Mouse (Mus musculus): ENCODE data around the gene Hsp90ab1. TPM values are rescaled to one million over a fixed set of nuclear protein-coding genes. Genes with fewer than 3 reads are reported as not detected.

Gene Hsp90ab1
- polyA plus RNA-seq, 1 experiment from 2014 or later: 1,306 TPM

DNA sequence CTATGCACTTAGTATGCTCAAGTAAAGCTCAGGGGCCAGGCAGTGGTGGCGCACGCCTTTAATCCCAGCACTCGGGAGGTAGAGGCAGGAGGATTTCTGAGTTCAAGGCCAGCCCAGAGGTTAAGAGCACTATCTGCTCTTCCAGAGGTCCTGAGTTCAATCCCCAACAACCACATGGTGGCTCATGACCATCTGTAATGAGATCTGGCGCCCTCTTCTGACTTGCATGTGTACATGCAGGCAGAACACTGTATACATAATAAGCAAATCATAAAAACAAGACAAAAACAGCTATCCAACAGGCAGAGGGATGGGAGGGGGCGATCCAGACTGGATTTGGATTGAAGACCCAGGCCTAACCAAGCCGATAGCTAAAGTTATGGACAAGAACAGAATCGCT lies 5.8 kb upstream of the Hsp90ab1 start:
- Histone ChIP-seq H3K4me2 (no peak overlapping the region), H3K4me1 (replicated peaks) (peaks cover 42% of the 10 kb centered on the region), H3K9ac (0 out of 2 replicates have a peak overlapping the region, but pooled peaks have one; percentile 5), H3K27me3 (replicated peaks) (no peaks in the 10 kb centered on the region), H3K4me3 (no peak overlapping the region), H3K9me3 (replicated peaks) (no peaks in the 10 kb centered on the region), H3K36me3 (no peaks in the 10 kb centered on the region), H3K27ac (ENCODE audit: poor library complexity, severe bottlenecking) (peak overlapping the region; percentile 81)
- WGBS: 77% methylated on average over 7 of the region's 7 CpGs
- ATAC-seq (ENCODE audit: insufficient number of reproducible peaks, low FRiP score): no peak

DNA sequence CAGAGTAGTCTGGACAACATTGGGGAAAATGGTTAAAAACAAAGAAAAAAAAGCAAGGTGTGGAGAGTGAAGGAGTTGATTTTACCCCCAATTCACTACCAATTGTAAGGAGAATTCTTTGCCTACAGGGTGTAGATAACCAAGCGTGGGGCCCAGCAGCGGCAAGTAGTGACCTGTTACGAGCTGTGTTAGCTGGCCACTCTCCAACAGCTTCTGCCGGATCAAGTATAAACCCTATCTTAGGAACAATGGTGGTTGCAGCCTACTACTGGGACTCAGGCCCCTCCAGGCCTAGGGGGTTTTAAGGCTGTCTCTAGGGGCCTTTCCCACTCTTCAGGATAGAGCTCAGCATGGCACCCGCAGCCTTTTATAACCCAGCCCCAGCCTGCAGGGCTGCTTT lies 5.2 kb upstream of the Hsp90ab1 start:
- Histone ChIP-seq H3K9ac (0 out of 2 replicates have a peak overlapping the region, but pooled peaks have one; percentile 5), H3K27me3 (replicated peaks) (no peaks in the 10 kb centered on the region), H3K4me1 (replicated peaks) (peaks cover 40% of the 10 kb centered on the region), H3K4me3 (no peak overlapping the region), H3K36me3 (no peaks in the 10 kb centered on the region), H3K9me3 (replicated peaks) (no peaks in the 10 kb centered on the region), H3K4me2 (no peak overlapping the region), H3K27ac (ENCODE audit: poor library complexity, severe bottlenecking) (peak overlapping the region; percentile 81)
- WGBS: 26% methylated on average over 5 of the region's 5 CpGs
- no peak for ATAC-seq (ENCODE audit: insufficient number of reproducible peaks, low FRiP score)

DNA sequence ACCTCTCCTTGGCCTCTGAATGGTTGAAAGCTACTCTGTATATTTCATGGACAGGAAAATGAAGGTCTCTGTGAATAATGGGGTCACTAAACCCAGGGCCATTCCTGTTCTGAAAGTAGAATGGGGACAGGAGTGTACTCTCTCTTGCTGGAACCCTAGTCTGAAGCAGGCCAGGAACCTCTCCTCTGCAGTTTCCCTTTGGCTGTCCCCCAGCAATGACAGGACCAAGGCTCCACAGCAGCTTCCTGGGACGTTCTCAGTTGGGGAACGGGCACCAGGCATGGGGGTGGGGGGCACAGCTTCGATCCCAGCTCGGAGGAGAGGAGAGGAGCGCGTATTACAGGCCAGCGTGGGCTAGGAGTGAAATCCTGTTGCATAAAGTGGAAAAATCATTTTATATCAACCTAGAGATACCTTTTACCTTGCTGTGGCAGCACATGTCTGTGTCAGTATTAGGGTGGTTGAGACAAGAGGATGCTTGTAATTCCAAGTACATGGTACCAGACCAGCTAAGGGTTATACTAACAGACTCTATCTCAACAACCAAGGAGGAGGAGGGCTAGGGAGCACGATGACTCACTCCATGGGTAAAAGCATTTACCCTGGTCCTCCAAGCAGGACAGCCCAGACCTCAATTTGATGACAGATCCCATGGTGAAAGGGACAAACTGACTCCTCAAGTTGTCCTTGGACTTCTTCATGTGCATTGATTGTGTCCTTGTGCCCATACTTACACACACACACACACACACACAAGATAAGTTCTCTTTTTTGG lies 2.2 kb upstream of the Hsp90ab1 start:
- Histone ChIP-seq H3K9me3 (replicated peaks) (no peaks in the 10 kb centered on the region), H3K4me2 (peak overlapping the region; percentile 75; the same call in 1 of the 2 replicates), H3K27me3 (replicated peaks) (no peaks in the 10 kb centered on the region), H3K4me1 (replicated peaks) (peaks cover 40% of the 10 kb centered on the region), H3K27ac (ENCODE audit: poor library complexity, severe bottlenecking) (peak overlapping the region; percentile 98), H3K36me3 (peaks cover 15% of the 10 kb centered on the region), H3K9ac (peak overlapping the region; percentile 100), H3K4me3 (no peak overlapping the region)
- WGBS: 80% methylated on average over 8 of the region's 8 CpGs
- ATAC-seq (ENCODE audit: insufficient number of reproducible peaks, low FRiP score): no peak

DNA sequence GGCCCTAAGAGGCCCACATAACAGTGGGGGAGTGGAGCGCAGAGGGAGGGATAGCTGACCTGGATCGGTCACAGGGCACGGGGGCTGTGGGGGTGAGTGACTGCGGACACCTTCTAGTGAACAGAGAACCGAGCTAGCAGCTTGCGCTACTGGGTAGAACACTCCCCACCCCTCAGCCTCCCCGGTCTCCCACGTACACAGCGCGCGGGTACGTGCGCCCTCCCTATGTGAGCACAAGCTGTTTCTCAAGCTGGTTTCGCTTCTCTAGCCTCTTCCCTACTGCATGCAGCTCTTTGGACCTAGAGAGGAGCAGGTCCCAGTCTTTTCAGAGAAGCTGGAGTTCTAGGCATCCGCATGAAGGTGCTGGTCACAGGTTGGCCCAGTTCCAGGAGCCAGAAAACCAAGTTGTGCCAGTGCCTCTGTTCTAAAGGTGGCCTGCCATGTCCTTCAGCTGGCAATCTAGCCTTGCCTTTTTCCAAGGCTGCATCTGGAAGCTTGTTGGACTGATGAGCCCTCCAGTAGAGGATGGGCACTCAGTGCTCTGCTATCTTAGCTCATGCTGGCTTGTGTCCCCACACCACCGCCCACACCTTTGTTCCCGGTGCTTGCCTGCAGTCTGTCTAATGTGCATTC lies 1.2 kb upstream of the Hsp90ab1 start:
- Histone ChIP-seq H3K9me3 (replicated peaks) (no peaks in the 10 kb centered on the region), H3K27ac (ENCODE audit: poor library complexity, severe bottlenecking) (peak overlapping the region; percentile 98), H3K27me3 (replicated peaks) (no peaks in the 10 kb centered on the region), H3K4me2 (peak overlapping the region; percentile 75), H3K4me3 (peak overlapping the region; percentile 97), H3K4me1 (replicated peaks) (peaks cover 49% of the 10 kb centered on the region), H3K9ac (peak overlapping the region; percentile 100), H3K36me3 (peaks cover 25% of the 10 kb centered on the region)
- ATAC-seq (ENCODE audit: insufficient number of reproducible peaks, low FRiP score): peak; percentile 30
- WGBS: 2% methylated on average over 17 of the region's 17 CpGs

DNA sequence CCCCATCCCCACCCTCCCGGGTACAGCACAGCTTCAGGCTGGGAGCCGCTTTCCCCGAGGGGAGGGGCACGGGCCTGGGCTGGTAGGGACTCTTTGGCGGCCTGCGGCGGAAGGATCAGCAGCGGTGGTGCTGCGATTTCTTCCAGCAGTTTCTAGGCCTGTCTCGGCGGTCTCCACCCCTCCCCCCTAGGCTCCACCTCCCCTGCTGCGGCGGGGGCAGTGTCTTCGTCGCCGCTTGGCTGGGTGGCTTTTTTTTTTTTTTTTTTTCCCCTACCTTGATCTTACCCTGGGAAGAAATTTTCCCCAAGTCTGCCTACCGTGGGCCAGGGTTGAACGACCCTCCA lies 681 bp upstream of the Hsp90ab1 start:
- peak overlapping the region; percentile 97 for H3K4me3 ChIP-seq
- 0% methylated on average over 18 of the region's 18 CpGs for WGBS
- peak; percentile 79 for ATAC-seq (ENCODE audit: insufficient number of reproducible peaks, low FRiP score)
- peak overlapping the region; percentile 100 for H3K9ac ChIP-seq
- H3K27me3 ChIP-seq (replicated peaks): no peaks in the 10 kb centered on the region
- peak overlapping the region; percentile 75 for H3K4me2 ChIP-seq
- peak overlapping the region; percentile 98 for H3K27ac ChIP-seq (ENCODE audit: poor library complexity, severe bottlenecking)
- no peaks in the 10 kb centered on the region for H3K9me3 ChIP-seq (replicated peaks)
- peaks cover 52% of the 10 kb centered on the region for H3K4me1 ChIP-seq (replicated peaks)
- H3K36me3 ChIP-seq: peaks cover 30% of the 10 kb centered on the region

DNA sequence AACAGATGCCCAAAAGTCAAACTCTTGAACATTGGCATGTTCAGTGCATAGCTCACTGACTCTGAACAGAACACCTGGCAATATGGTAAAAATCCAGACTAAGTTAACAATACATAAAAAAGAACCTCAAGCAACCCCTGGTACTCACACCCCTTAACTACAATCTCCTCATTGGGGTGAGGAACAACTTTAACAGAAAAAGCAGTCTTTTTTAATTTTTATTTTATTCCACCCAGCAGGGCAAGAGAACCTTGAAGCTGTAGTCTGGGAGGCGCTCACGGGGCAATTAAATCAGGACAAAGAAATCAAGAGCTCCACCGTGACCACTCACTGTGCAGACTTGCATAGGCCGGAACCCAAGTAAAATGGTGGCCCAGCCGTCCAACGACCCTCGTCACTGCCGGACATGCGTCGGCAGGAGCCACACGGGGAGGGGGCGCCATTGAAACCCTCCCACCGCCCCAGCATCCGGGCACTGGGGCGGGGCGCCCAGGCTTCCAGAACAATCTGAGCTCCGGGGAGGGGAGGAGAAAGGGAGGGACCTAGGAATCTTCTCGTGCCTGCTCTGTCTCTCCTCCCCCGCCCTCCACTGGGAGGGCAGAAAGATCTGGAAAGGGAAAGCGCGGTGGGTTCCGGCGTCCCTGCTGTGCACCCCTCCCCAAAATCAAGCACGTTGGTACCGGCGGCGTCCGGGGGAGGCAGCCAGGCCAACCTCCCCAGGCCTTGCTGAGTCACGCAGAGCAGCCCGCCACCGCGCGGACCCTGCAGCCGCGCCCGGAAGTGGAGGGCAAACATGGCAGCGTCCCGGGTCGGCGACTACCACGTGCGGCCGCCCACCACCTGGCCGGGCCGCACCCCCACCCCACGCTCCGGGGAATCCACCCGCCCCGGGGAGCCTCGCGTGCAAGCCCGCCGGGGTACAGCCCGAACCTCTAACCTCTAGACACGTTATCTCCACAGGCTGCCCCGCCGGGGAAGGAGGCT lies 676 bp downstream of the Hsp90ab1 start:
- Histone ChIP-seq H3K36me3 (peaks cover 44% of the 10 kb centered on the region), H3K27ac (ENCODE audit: poor library complexity, severe bottlenecking) (peak overlapping the region; percentile 98), H3K9me3 (replicated peaks) (no peaks in the 10 kb centered on the region), H3K4me2 (peak overlapping the region; percentile 75), H3K27me3 (replicated peaks) (no peaks in the 10 kb centered on the region), H3K4me3 (peak overlapping the region; percentile 97), H3K4me1 (replicated peaks) (peaks cover 54% of the 10 kb centered on the region), H3K9ac (peak overlapping the region; percentile 100)
- WGBS: under 1% methylated on average over 57 of the region's 57 CpGs
- ATAC-seq (ENCODE audit: insufficient number of reproducible peaks, low FRiP score): peak; percentile 76

DNA sequence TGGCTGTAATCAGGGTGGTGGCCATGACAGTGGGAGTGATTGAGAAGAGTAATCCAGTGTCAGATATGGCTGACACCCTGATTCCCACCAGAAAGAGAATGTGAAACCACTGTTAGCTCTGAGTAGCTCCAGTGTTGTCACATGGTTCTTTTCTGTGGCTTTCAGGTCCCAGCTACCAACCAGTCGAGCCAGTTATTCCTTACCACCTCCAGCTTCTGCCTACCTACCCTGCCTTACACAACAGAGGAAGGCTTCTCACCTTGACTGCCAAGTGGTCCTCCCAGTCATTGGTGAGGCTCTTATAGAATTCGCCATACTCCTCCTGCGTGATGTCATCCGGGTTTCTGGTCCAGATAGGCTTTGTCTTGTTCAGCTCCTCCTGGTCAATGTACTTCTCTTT lies 3.1 kb downstream of the Hsp90ab1 start:
- Histone ChIP-seq H3K4me1 (replicated peaks) (peaks cover 64% of the 10 kb centered on the region), H3K9me3 (replicated peaks) (no peaks in the 10 kb centered on the region), H3K4me2 (no peak overlapping the region), H3K27ac (ENCODE audit: poor library complexity, severe bottlenecking) (no peak overlapping the region), H3K4me3 (no peak overlapping the region), H3K27me3 (replicated peaks) (no peaks in the 10 kb centered on the region), H3K36me3 (peaks cover 64% of the 10 kb centered on the region), H3K9ac (no peak overlapping the region)
- WGBS: 87% methylated on average over 4 of the region's 4 CpGs
- ATAC-seq (ENCODE audit: insufficient number of reproducible peaks, low FRiP score): no peak

DNA sequence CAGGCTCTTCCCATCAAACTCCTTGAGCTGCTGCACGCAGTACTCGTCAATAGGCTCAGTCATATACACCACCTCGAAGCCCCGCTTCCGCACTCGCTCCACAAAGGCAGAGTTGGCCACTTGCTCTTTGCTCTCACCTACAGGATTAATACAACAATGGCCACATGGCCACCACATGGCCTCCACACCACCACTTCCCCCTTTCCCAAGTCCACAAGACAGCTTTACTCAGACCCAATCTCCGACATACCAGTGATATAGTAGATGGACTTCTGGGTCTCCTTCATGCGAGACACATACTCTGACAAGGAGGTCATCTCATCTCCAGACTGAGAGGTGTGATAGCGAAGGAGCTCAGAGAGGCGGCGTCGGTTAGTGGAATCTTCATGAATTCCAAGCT lies 4.1 kb downstream of the Hsp90ab1 start:
- Histone ChIP-seq H3K36me3 (peaks cover 64% of the 10 kb centered on the region), H3K27me3 (replicated peaks) (no peaks in the 10 kb centered on the region), H3K4me3 (no peak overlapping the region), H3K4me1 (replicated peaks) (peaks cover 62% of the 10 kb centered on the region), H3K4me2 (no peak overlapping the region), H3K27ac (ENCODE audit: poor library complexity, severe bottlenecking) (peak overlapping the region; percentile 41; the same call in 1 of the 2 replicates), H3K9ac (peak overlapping the region; percentile 29; the same call in 1 of the 2 replicates), H3K9me3 (replicated peaks) (no peaks in the 10 kb centered on the region)
- 87% methylated on average over 12 of the region's 12 CpGs for WGBS
- no peak for ATAC-seq (ENCODE audit: insufficient number of reproducible peaks, low FRiP score)

DNA sequence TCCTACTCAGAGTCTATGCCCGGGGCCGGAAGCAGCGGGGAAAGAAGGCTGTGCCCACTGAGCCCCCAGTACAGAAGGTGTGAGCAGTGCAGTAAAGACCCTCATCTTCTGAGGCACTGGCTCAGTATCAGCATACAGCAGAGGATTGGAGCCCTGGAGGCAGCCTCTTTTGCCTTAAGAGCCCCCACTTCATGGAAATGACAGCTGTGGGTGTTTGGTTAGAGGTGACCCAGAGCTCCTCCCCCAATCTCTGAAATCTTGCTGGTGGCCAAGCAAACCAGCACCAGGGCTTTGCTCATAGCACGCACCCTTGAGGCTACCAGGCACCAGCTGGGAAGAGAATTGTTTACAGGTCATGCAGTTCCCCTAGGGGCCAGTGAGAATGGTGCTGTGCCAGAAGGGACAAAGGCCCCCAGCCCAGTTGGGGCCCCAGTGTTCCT lies 5.9 kb downstream of the Hsp90ab1 start:
- H3K4me1 ChIP-seq (replicated peaks): peaks cover 62% of the 10 kb centered on the region
- no peaks in the 10 kb centered on the region for H3K9me3 ChIP-seq (replicated peaks)
- H3K36me3 ChIP-seq: peaks cover 64% of the 10 kb centered on the region
- 27% methylated on average over 4 of the region's 4 CpGs for WGBS
- no peaks in the 10 kb centered on the region for H3K27me3 ChIP-seq (replicated peaks)
- 0 out of 2 replicates have a peak overlapping the region, but pooled peaks have one; percentile 8 for H3K9ac ChIP-seq
- ATAC-seq (ENCODE audit: insufficient number of reproducible peaks, low FRiP score): no peak
- H3K4me3 ChIP-seq: no peak overlapping the region
- peak overlapping the region; percentile 41; the same call in 1 of the 2 replicates for H3K27ac ChIP-seq (ENCODE audit: poor library complexity, severe bottlenecking)
- H3K4me2 ChIP-seq: no peak overlapping the region

DNA sequence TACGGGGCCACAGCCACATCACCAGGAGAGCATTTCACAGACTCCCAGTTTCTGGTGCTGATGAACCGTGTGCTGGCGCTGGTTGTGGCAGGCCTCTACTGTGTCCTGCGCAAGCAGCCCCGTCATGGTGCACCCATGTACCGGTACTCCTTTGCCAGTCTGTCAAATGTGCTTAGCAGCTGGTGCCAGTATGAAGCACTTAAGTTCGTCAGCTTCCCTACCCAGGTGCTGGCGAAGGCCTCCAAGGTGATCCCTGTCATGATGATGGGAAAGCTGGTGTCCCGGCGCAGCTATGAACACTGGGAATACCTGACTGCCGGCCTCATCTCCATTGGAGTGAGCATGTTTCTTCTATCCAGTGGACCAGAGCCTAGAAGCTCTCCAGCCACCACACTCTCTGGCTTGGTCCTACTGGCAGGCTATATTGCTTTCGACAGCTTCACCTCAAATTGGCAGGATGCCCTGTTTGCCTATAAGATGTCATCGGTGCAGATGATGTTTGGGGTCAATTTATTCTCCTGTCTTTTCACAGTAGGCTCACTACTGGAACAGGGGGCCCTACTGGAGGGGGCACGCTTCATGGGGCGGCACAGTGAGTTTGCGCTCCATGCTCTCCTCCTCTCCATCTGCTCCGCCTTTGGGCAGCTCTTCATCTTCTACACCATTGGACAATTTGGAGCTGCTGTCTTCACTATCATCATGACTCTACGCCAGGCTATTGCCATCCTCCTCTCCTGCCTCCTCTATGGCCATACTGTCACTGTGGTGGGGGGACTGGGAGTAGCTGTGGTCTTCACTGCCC lies 6.5 kb downstream of the Hsp90ab1 start:
- H3K9ac ChIP-seq: 0 out of 2 replicates have a peak overlapping the region, but pooled peaks have one; percentile 8
- no peaks in the 10 kb centered on the region for H3K27me3 ChIP-seq (replicated peaks)
- ATAC-seq (ENCODE audit: insufficient number of reproducible peaks, low FRiP score): no peak
- peaks cover 62% of the 10 kb centered on the region for H3K36me3 ChIP-seq
- H3K4me1 ChIP-seq (replicated peaks): peaks cover 60% of the 10 kb centered on the region
- no peak overlapping the region for H3K4me2 ChIP-seq
- H3K9me3 ChIP-seq (replicated peaks): no peaks in the 10 kb centered on the region
- H3K27ac ChIP-seq (ENCODE audit: poor library complexity, severe bottlenecking): peak overlapping the region; percentile 41; the same call in 1 of the 2 replicates
- H3K4me3 ChIP-seq: no peak overlapping the region
- 68% methylated on average over 18 of the region's 18 CpGs for WGBS

All from heart, embryonic 12.5 days (tissue).